Mouse (Mus musculus) cerebellum, adult 2 months (tissue): ENCODE results near the gene Sez6l. TPM values are rescaled to one million over a fixed set of nuclear protein-coding genes. Genes with fewer than 3 reads are reported as not detected.

Source experiments
- DNase-seq, 2 experiments: peaks; one replicate each; pipeline ENCODE4 v3.0.0; 2021
- H3K27ac ChIP-seq: fragments of 200-500 bp; 2 replicates; pipeline ENCODE4 v1.5.1; 2012; ENCODE audit warnings: low read length, control low read depth, inconsistent platforms; ENCODE audit not compliant: insufficient read depth
- H3K27me3 ChIP-seq: fragments of 200-500 bp; 2 replicates; pipeline ENCODE4 v1.6.1; 2012; ENCODE audit warnings: inconsistent platforms, mild to moderate bottlenecking, low read length, moderate library complexity; ENCODE audit not compliant: control insufficient read depth, insufficient read depth
- H3K4me1 ChIP-seq: fragments of 200-500 bp; 2 replicates; pipeline ENCODE4 v1.6.1; 2011; ENCODE audit warnings: low read length; ENCODE audit not compliant: control insufficient read depth, insufficient read depth
- H3K4me3 ChIP-seq: fragments of 200-500 bp; replicated peaks from 2 replicates; pipeline ENCODE3; 2011; ENCODE audit warnings: mild to moderate bottlenecking, low read depth, low read length, control low read depth; ENCODE audit not compliant: insufficient read depth
- CTCF ChIP-seq: fragments of 200-500 bp; IDR thresholded peaks from 2 replicates; pipeline ENCODE4 v1.5.1; 2011; ENCODE audit warnings: low read depth, mild to moderate bottlenecking, control low read depth, low read length, moderate library complexity, borderline replicate concordance; ENCODE audit not compliant: insufficient read depth
- POLR2A ChIP-seq: fragments of 200-500 bp; IDR thresholded peaks from 2 replicates; pipeline ENCODE4 v1.6.1; 2011; ENCODE audit warnings: low read length, control low read depth, borderline replicate concordance; ENCODE audit not compliant: insufficient read depth
- WGBS: fragments of 180-500 bp; shearing (Covaris S2); methylation state at CpG from one replicate; pipeline ENCODE4 v1.1.7; 2018; 5-methylcytosine and 5-hydroxymethylcytosine counted together
- polyA plus RNA-seq: library from polyadenylated mRNA; depleted of rRNA; stranded (reverse); fragments of >200 nt; gene quantifications from 2 replicates; pipeline ENCODE4 v1.2.3, GENCODE M21; 2012

Gene Sez6l
- polyA plus RNA-seq, 1 experiment = 81.5 TPM

DNA sequence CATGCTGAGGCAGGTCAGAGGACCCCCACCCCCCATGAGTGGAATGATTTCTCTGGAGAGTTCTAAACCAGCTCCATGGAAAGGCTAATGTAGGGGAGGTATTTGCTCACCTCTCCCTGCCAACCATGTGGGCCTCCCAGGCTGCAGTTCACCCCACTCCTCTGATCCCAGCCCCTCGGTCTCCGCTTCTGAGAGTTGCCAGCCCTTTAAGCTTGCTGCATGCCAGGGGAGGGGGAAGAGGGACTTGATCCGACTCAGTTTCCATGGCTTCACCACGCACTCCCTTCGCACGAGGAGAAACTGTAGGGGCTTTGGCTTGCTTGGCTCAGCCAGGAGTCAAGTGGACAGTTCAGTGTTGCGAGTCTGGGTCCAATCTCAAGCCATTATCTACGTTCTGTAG is 45.9 kb downstream of the Sez6l start:
- H3K27ac ChIP-seq = no peak overlapping the region
- peaks cover 67% of the 10 kb centered on the region for H3K4me1 ChIP-seq
- no peak for TF ChIP-seq CTCF
- TF ChIP-seq POLR2A = no peak
- WGBS = 75% methylated on average over 8 of the region's 8 CpGs
- no peak overlapping the region for H3K4me3 ChIP-seq
- no peaks in the 10 kb centered on the region for H3K27me3 ChIP-seq
- DNase-seq = no peak

DNA sequence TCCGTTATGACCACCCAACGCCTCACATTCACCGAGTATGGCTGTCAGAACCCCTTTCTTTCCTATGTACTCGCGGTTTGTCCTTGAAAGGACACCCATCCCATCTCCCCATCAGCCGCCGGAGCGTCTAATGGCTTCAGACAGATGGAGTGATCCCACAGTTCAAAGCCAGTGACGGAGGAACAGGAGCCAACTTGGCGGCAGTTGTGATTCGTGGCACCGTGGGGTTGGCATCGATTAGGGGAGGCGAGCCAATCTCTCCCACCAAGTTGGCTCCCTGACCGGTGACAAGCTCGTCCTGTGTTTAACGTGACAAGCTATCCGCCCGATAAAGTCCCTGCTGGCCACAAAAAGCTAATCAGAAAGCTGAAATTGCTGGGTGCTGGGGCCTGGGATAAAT is 50.0 kb downstream of the Sez6l start:
- WGBS = 9% methylated on average over 19 of the region's 19 CpGs
- peak overlapping the region; percentile 43 for H3K27ac ChIP-seq
- TF ChIP-seq CTCF = no peak
- no peak for TF ChIP-seq POLR2A
- H3K4me1 ChIP-seq = peaks cover 51% of the 10 kb centered on the region
- H3K27me3 ChIP-seq = no peaks in the 10 kb centered on the region
- H3K4me3 ChIP-seq = no peak overlapping the region
- peak; percentile 85 to 86 for DNase-seq

- peak overlapping the region; percentile 43 for H3K27ac ChIP-seq
- no peak for TF ChIP-seq POLR2A
- TF ChIP-seq CTCF = no peak
- peak in 1 of 2 experiments; percentile 48 for DNase-seq
- WGBS = 23% methylated on average over 7 of the region's 7 CpGs
- no peaks in the 10 kb centered on the region for H3K27me3 ChIP-seq
- H3K4me3 ChIP-seq = no peak overlapping the region
- H3K4me1 ChIP-seq = peaks cover 56% of the 10 kb centered on the region
These were observed 50.5 kb downstream of the Sez6l start for GRCm38 (mm10) chr5:112526435-112526834.

DNA sequence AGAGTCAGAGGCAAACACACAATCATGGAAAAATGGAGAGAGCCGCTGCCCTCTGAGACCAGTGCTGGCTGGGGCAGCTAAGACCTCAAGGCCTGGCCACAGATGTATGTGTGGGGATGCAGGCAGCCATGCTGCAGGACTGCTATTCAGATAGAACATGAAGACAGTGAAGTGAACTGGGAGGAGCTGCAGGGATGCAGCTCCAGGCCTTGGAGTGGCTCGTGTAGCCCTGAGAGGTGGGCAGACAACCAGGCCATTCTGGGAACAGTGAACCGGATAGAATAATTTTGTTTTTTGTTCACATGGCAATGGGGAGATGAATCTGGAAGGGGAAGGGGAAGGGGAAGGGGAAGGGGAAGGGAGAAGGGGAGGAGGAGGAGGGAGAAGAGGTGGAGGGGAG is 51.0 kb downstream of the Sez6l start:
- WGBS = 63% methylated on average over 3 of the region's 3 CpGs
- no peak overlapping the region for H3K27ac ChIP-seq
- DNase-seq = no peak
- H3K4me3 ChIP-seq = no peak overlapping the region
- no peaks in the 10 kb centered on the region for H3K27me3 ChIP-seq
- TF ChIP-seq POLR2A (no peak), CTCF (no peak)
- peaks cover 55% of the 10 kb centered on the region for H3K4me1 ChIP-seq

- DNase-seq = no peak
- no peak overlapping the region for H3K27ac ChIP-seq
- no peak overlapping the region for H3K4me3 ChIP-seq
- TF ChIP-seq POLR2A (no peak), CTCF (no peak)
- H3K4me1 ChIP-seq = peaks cover 54% of the 10 kb centered on the region
- 51% methylated on average over 5 of the region's 5 CpGs for WGBS
- H3K27me3 ChIP-seq = no peaks in the 10 kb centered on the region
These were observed 51.7 kb downstream of the Sez6l start for GRCm38 (mm10) chr5:112525271-112525670.

- Histone ChIP-seq H3K27ac (no peak overlapping the region), H3K4me1 (peaks cover 57% of the 10 kb centered on the region), H3K4me3 (no peak overlapping the region), H3K27me3 (no peaks in the 10 kb centered on the region)
- DNase-seq = no peak
- TF ChIP-seq CTCF (no peak), POLR2A (no peak)
- 93% methylated on average over 2 of the region's 2 CpGs for WGBS
These were observed 53.2 kb downstream of the Sez6l start for GRCm38 (mm10) chr5:112523796-112524195.

GRCm38 (mm10) chr5:112523331-112523730 is 53.7 kb downstream of the Sez6l start:
- H3K4me1 ChIP-seq = peaks cover 56% of the 10 kb centered on the region
- WGBS = 90% methylated on average over 4 of the region's 4 CpGs

GRCm38 (mm10) chr5:112521703-112522527 is 55.1 kb downstream of the Sez6l start:
- Histone ChIP-seq H3K27me3 (no peaks in the 10 kb centered on the region), H3K4me3 (no peak overlapping the region), H3K27ac (no peak overlapping the region; the same call in 1 of the 2 replicates), H3K4me1 (peaks cover 50% of the 10 kb centered on the region)
- TF ChIP-seq CTCF (no peak), POLR2A (no peak)
- peak; percentile 55 to 66 for DNase-seq
- 14% methylated on average over 19 of the region's 19 CpGs for WGBS

More at GRCm38 (mm10) chr5:112523331-112523730, 53.7 kb downstream of the Sez6l start:
- no peak for TF ChIP-seq POLR2A
- no peak for TF ChIP-seq CTCF
- H3K27ac ChIP-seq = no peak overlapping the region
- no peak overlapping the region for H3K4me3 ChIP-seq
- no peaks in the 10 kb centered on the region for H3K27me3 ChIP-seq
- DNase-seq = no peak
